Mouse (Mus musculus): ENCODE data around the gene Ints1. TPM values are rescaled to one million over a fixed set of nuclear protein-coding genes. Genes with fewer than 3 reads are reported as not detected.

The Ints1 gene
- polyA plus RNA-seq, 1 experiment: 12.9 TPM

DNA sequence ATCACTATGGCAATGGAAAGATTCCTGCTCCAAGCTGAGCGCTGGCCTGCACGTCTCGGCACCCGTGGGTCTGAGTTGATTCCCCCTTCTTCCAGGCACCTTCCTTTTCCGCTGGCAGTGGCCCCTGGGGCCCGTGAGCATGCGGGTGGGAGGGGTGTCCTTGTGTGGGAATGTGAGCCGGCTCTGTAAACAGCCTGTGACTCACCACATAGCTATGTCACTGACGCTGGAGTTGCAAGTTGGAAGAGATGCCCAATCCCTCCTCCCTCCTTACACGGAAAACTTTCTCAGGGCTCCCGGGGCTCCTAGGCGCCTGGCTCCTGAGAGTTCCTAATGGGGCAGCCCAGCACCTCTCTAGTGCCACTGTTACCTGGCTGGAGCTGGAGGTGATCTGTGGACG is 21.4 kb upstream of the Ints1 start:
- H3K27me3 ChIP-seq (ENCODE audit: control insufficient read depth): no peaks in the 10 kb centered on the region
- no peak for TF ChIP-seq TAL1 (IDR thresholded peaks at IDR 0.05; ENCODE audit: low read length)
- TF ChIP-seq GATA1 (IDR thresholded peaks at IDR 0.05; ENCODE audit: low read length): no peak
- peak overlapping the region; percentile 15 for H3K4me3 ChIP-seq (replicated peaks)
- H3K4me1 ChIP-seq (ENCODE audit: control insufficient read depth): peaks cover 94% of the 10 kb centered on the region
- no peaks in the 10 kb centered on the region for H3K9me3 ChIP-seq (ENCODE audit: control insufficient read depth, low read length)
- H3K36me3 ChIP-seq (ENCODE audit: control insufficient read depth): peaks cover 100% of the 10 kb centered on the region

DNA sequence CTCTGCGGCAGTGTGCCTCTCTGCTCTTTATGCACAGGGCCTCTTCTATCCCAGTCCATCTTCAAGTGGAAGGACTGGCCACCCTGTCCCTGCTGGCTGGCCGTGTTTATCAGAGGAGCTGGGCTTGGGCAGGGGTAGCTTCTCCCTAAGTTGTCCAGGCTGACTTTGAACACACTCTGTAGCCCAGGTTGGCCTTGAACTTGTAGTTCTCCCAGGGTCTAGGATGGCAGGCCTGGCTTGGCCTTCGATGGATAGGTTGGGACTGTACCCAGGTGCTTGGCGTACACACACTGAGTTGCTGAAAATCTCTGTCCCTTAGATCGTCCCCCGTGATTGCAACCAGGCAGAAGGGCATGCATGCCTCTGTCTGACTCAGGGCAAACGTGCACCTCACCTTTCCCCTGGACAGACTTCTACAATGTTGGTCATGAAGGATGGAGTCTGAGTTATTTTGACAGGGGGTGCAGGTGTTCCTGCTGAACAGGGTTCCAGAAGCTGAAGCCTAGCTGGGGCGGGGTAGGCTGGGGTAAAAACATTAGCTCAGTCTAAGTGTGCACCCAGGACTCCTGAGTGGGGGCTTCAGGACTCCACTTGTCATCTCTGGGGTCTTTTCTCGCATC is 20.6 kb upstream of the Ints1 start:
- H3K27me3 ChIP-seq (ENCODE audit: control insufficient read depth): no peaks in the 10 kb centered on the region
- TF ChIP-seq GATA1 (IDR thresholded peaks at IDR 0.05; ENCODE audit: low read length) (no peak), TAL1 (IDR thresholded peaks at IDR 0.05; ENCODE audit: low read length) (no peak)
- H3K4me3 ChIP-seq (replicated peaks): peak overlapping the region; percentile 88
- H3K4me1 ChIP-seq (ENCODE audit: control insufficient read depth): peaks cover 89% of the 10 kb centered on the region
- H3K36me3 ChIP-seq (ENCODE audit: control insufficient read depth): peaks cover 92% of the 10 kb centered on the region
- no peaks in the 10 kb centered on the region for H3K9me3 ChIP-seq (ENCODE audit: control insufficient read depth, low read length)

DNA sequence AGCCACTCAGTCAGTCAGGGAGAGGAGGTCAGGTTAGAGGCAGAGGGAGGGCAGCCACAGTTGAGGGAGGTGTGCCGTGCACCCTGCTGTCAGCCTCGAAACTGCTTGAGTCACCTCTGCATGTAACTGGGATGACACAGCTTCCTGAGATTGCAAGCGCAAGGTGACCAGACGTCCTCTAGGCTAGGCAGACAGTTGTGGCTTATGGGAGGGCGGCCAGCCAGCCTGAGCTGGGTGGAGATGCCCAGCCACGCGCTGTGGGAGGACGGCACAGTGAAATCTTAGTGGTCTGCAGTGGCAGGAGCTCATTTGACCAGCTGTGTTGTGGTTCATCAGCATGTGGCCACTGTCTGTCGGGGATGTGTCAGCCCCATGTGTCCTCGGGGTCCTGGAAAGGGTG is 19.5 kb upstream of the Ints1 start:
- Histone ChIP-seq H3K9me3 (ENCODE audit: control insufficient read depth, low read length) (no peaks in the 10 kb centered on the region), H3K4me1 (ENCODE audit: control insufficient read depth) (peaks cover 88% of the 10 kb centered on the region), H3K27me3 (ENCODE audit: control insufficient read depth) (no peaks in the 10 kb centered on the region), H3K4me3 (replicated peaks) (peak overlapping the region; percentile 88), H3K36me3 (ENCODE audit: control insufficient read depth) (peaks cover 80% of the 10 kb centered on the region)
- TF ChIP-seq TAL1 (IDR thresholded peaks at IDR 0.05; ENCODE audit: low read length): no peak

DNA sequence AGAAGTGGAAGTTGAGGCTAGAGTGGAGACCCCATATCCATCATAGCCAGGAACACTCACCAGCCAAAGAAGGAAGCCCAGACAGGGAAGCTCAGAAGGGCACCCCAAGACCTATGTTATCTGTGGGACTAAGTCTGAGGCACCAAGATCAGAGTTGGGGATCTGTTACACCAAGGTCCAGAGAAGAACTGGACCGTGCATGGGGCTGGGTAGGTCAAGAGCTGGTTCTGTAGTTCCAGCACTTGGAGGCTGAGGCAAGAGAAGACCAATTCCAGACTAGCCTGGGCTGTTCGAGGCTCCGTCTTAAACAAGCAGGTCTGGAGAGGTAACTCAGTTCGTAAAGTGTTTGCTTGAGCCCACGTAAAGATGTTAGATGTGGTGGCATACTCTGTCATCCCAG is 18.7 kb upstream of the Ints1 start:
- TF ChIP-seq TAL1 (IDR thresholded peaks at IDR 0.05; ENCODE audit: low read length) (no peak), GATA1 (IDR thresholded peaks at IDR 0.05; ENCODE audit: low read length) (no peak)
- Histone ChIP-seq H3K9me3 (ENCODE audit: control insufficient read depth, low read length) (no peaks in the 10 kb centered on the region), H3K4me1 (ENCODE audit: control insufficient read depth) (peaks cover 89% of the 10 kb centered on the region), H3K4me3 (replicated peaks) (peak overlapping the region; percentile 88), H3K36me3 (ENCODE audit: control insufficient read depth) (peaks cover 72% of the 10 kb centered on the region), H3K27me3 (ENCODE audit: control insufficient read depth) (no peaks in the 10 kb centered on the region)

DNA sequence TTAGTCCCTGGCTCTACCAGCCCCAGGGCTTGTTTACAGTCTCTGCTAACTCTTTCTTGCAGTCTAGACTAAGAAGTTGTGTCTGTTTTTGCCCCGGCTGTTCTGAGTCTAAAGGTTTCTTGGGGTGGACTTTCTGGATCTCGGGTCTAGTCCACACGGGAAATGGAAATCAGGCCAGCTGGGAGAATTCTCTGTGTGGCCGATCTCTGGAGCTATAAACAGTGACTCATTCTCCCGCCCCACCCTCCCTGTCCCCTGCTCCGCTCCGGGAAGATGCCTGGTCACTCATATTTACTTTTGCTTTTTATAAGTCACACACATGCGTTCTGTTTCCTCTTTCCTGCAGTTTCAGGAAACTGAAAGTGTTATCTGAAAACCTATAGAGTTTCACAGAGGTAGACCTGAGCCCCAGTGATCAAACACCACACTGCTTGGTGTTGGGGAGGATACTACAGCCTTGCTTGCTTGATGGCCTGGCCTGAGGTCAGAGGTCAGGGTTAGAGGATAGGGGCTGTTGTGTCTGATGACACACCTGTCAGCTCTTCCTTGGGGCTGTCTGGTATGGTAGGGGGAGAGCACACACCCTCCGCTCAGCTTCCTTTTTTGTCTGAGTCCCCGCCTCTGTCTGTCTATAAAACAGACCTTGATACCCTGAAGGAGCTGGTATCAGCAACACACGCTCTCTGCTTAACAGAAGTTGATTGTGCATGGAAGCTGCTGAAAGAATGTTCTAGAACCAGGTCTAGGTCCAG is 18.0 kb upstream of the Ints1 start:
- H3K27me3 ChIP-seq (ENCODE audit: control insufficient read depth): no peaks in the 10 kb centered on the region
- no peaks in the 10 kb centered on the region for H3K9me3 ChIP-seq (ENCODE audit: control insufficient read depth, low read length)
- TF ChIP-seq GATA1 (IDR thresholded peaks at IDR 0.05; ENCODE audit: low read length) (no peak), TAL1 (IDR thresholded peaks at IDR 0.05; ENCODE audit: low read length) (no peak)
- H3K4me3 ChIP-seq (replicated peaks): peak overlapping the region; percentile 88
- H3K36me3 ChIP-seq (ENCODE audit: control insufficient read depth): peaks cover 66% of the 10 kb centered on the region
- H3K4me1 ChIP-seq (ENCODE audit: control insufficient read depth): peaks cover 84% of the 10 kb centered on the region

DNA sequence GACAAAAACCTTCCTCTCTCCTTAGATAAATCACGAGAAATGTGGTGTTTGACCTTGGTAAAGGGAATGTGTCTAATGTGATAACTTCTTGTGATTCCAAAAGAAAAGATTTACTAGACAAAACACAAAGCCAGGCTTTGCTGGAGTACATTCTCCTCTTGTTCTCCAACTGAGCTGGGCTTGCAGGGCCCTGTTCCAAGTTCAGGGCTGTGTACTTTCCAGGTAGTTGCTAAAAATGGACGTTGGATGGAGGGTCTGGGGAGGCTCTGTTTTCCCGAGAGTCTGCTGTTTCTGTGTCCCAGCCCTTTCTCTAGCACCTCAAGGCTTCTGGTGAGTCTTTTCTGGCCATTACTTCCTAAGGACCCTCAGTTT is 17.5 kb upstream of the Ints1 start:
- Histone ChIP-seq H3K9me3 (ENCODE audit: control insufficient read depth, low read length) (no peaks in the 10 kb centered on the region), H3K4me3 (replicated peaks) (peak overlapping the region; percentile 88), H3K27me3 (ENCODE audit: control insufficient read depth) (no peaks in the 10 kb centered on the region), H3K4me1 (ENCODE audit: control insufficient read depth) (peaks cover 80% of the 10 kb centered on the region), H3K36me3 (ENCODE audit: control insufficient read depth) (peaks cover 60% of the 10 kb centered on the region)
- no peak for TF ChIP-seq TAL1 (IDR thresholded peaks at IDR 0.05; ENCODE audit: low read length)

DNA sequence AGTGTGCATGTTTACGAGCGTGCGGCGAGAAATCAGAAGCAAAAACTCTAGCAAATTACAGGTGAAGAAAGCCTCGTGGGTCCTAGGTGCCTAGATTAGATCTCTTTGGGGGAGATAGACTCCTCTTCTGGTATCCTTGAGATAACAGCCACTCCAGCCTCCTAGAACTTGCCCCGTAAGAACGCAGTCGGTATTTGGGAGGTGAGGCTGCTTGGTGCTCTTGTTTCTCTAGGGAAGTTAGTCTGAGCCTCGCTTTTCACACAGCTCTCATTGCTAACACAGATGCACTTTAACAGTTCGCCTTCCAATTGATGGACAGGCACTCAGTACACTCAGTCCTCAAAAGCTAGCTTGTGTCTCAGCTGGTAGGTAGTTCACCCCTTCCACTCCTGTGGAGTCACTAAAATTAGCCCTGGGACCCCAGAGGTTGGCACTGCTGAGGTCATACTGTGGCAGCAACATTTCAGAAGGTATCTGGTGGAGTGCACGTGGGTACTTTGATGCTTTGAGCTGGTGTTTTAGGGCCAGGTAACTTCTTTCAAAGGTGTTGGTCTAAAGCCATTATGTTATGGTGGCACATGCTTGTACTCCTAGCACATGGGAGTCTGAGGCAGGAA is 16.8 kb upstream of the Ints1 start:
- Histone ChIP-seq H3K27me3 (ENCODE audit: control insufficient read depth) (no peaks in the 10 kb centered on the region), H3K9me3 (ENCODE audit: control insufficient read depth, low read length) (no peaks in the 10 kb centered on the region), H3K36me3 (ENCODE audit: control insufficient read depth) (peaks cover 53% of the 10 kb centered on the region), H3K4me3 (replicated peaks) (peak overlapping the region; percentile 88), H3K4me1 (ENCODE audit: control insufficient read depth) (peaks cover 80% of the 10 kb centered on the region)
- no peak for TF ChIP-seq TAL1 (IDR thresholded peaks at IDR 0.05; ENCODE audit: low read length)
- TF ChIP-seq GATA1 (IDR thresholded peaks at IDR 0.05; ENCODE audit: low read length): peak; percentile 60; the same call in 1 of the 2 replicates

DNA sequence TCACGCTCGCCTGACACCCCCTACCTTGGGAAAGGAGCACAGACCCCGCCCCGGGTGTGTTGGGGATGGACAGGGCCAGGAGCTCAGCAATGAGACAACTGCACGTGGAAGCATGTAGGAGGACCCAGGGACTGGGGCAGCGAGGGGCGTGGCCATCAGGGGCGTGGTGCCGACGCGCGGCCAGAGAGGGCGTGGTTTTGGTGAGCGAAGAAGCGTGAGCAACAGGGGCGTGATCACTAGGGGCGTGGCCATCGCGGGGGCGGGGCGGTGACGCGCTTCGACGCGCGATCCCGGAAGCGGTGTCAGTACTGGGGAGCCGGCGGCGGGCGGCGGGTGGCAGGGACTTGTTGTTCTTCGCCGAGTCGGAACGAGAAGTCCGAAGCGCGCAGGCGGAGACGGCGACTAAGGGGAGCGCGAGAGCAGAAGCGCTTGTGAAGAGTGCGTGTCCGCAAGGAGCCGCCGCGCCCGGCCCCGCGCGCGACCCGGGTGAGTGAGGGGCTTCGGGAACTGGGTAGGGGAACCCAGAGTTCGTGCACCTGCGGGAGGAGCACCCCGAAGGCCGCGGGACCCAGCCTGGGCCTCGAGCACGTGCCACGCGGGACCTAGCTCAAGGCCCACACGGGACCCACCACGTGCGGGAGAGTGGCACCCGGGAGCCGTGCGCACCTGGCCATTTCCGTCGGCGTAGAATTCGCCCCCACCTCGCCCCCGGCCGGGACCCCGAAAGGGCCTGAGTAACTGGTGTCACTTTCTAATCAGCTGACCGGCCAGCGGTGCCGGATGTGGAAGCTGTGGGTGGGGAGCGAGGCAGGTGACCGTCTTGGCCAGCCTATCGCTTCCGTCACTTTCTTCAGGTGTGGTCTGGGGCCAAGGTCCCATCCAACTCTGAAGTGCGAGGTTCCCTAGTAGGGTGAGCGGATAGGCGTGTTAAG is 16.0 kb upstream of the Ints1 start, which contains the start of gene Mafk:
TSS of gene Mafk (plus strand) at position 287 of the 932 bp plus-strand sequence.
- peak within 1 kb of the TSS; percentile 88 for H3K4me3 ChIP-seq (replicated peaks)
- no peak for TF ChIP-seq TAL1 (IDR thresholded peaks at IDR 0.05; ENCODE audit: low read length)
- TF ChIP-seq GATA1 (IDR thresholded peaks at IDR 0.05; ENCODE audit: low read length): no peak
- H3K27me3 ChIP-seq (ENCODE audit: control insufficient read depth): no peaks in the 10 kb centered on the region
- no peaks in the 10 kb centered on the region for H3K9me3 ChIP-seq (ENCODE audit: control insufficient read depth, low read length)
- peaks cover 46% of the 10 kb centered on the region for H3K36me3 ChIP-seq (ENCODE audit: control insufficient read depth)
- H3K4me1 ChIP-seq (ENCODE audit: control insufficient read depth): peaks cover 77% of the 10 kb centered on the region

Measured in erythroblast, embryonic 14.5 days (primary cell).